Mouse (Mus musculus): ENCODE results near the gene Cdc27. TPM values are rescaled to one million over a fixed set of nuclear protein-coding genes. Genes with fewer than 3 reads are reported as not detected.

Gene Cdc27
- polyA plus RNA-seq (2015; fragmentation: Nextera tagmentation; extraction: Ambion mirVana), result 22.0 and 26.4 TPM in 2 replicates

GRCm38 (mm10) chr11:104550406-104550974, at the start of gene Cdc27, which contains the start of gene Myl4:
Gene Cdc27, minus strand, starts transcription at chr11:104550620.
Gene Myl4, plus strand, starts transcription at chr11:104550663.

DNA sequence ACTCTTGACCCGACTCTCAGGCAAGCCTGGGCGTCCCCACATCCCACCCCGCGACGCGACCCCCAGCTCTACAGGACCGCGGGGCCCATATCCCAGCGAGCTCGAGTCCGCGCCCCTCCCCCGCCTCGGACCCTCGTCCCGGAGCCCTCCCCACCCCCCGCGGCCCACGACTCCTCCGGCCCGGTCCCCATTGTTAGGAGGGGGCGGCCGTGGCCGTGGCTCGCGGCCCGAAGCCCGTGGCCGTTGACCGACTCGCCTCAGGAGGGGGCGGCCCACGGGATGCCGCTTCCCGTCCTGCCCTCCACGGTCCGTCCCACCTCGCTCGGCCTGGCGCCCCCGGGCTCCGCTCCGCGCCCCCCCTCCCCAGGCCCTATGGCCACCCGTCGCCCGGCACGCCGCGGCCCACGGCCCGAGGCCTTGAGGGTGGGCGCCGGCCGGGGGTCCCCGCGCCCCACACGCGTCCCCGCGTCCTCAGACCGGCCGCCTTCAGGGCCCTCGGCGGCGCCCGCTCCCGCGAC, 81.6 kb downstream of the Cdc27 start, which contains the start of gene Kansl1:
Kansl1 (minus strand) TSS at position 111 of the 518 bp plus-strand sequence.

Other genes starting within 250 kb of the Cdc27 start
- gene Kansl1, start 81.8 kb downstream of the Cdc27 start, polyA plus RNA-seq (2015; fragmentation: Nextera tagmentation; extraction: Ambion mirVana), result 8.2 and 9.3 TPM in 2 replicates
- 469 and 479 TPM in 2 replicates for gene Myl4, start within 50 bp of the Cdc27 start, polyA plus RNA-seq (2015; fragmentation: Nextera tagmentation; extraction: Ambion mirVana)
- 105 and 141 TPM in 2 replicates for gene Itgb3, start 57.4 kb upstream of the Cdc27 start, polyA plus RNA-seq (2015; fragmentation: Nextera tagmentation; extraction: Ambion mirVana)
- gene Gm11639, start 135.1 kb upstream of the Cdc27 start, polyA plus RNA-seq (2015; fragmentation: Nextera tagmentation; extraction: Ambion mirVana), result not detected in 2 replicates

Measured in urinary bladder, postnatal 0 days (tissue).